Mouse (Mus musculus): Measurements from ENCODE around the gene Tomm40l.
A peak's percentile ranks its signal among the peaks of the same experiment; 100 is the strongest.

Gene Tomm40l

GRCm38 (mm10) chr1:171229750-171230149 is 7.4 kb upstream of the Tomm40l start:
- DNase-seq (ENCODE audit: low read depth, low spot score): no peak

DNA sequence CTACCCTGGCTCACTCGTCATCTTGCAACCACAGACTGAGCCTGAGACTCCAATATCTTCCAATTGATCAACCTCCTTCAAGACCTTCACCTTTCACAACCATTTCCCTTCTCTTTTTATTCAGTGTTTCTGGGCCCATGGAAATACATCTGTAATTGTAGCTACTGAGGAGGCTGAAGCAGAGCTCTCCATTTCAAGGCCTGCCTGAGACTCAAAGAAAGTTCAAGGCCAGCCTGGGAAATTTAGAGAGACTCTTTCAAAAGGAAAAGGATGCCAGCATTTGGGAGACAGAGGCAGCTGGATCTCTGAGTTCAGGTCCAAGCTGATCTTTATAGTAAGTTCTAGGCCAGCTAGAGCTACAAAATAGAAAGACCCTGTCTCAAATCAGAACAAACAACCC is 5.6 kb upstream of the Tomm40l start:
- DNase-seq (ENCODE audit: low read depth, low spot score): no peak

DNA sequence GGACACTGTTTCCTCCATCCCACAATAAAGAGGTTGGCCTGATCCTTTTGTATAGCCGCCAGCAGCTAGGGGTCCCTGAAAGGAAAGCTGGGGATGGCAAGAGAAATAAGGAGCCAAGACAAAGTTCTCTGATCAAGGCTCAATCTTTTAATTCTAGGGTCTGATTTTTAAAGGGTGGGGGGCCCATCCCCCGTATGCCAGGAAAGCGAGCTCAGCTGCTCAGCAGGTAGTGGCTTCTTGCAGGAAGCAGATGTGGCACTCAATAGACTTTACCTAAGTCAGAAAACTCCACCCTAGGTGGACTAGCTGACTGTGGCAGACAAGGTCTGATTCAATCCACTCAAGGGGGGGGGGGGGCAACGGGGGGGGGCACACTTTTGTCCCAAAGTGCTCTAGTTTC is 4.5 kb upstream of the Tomm40l start:
- DNase-seq (ENCODE audit: low read depth, low spot score): no peak

DNA sequence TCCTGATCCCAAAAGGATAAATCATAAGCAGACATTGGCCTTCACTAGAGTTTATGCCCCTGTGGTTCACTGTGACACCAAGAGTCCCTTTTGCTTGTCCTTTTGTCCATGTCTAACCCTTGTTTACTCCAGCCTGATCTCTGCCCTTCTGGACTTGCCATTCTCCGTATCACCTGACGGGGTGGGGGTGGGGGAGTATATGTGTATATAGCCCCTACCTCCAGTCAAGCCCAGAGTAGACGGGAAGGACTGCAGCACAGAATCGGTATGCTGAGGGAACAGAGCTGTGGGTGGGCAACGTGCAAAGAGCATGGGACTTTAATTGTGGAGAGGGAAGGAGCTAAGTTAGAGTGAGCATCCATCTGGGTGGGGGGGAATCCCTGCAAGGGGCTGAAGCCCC is 2.5 kb upstream of the Tomm40l start, which contains the start of gene Apoa2:
Gene Apoa2 (plus strand): TSS at position 198 of the 400 bp plus-strand sequence.
- DNase-seq (ENCODE audit: low read depth, low spot score): no peak

DNA sequence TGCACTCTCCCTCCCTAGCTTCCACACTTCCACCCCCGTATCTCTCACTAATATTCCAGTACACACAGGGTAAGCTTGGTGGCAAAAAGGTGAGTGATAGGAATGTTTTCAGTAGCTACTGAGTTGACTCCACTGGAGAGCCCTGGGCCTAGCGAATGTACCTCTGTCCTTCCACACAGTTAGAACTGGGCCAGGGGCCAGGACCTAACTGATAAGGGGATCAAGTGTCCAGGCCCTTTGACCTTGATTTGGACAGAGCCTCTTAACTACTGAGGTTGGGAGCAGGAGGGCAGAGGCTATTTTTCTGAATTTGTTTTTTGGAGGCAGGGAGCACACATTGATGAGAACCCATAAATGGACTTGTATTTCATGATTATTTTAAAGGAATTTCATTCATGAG is 1.5 kb upstream of the Tomm40l start:
- DNase-seq (ENCODE audit: low read depth, low spot score): no peak

- DNase-seq (ENCODE audit: low read depth, low spot score): no peak
These were observed 854 bp upstream of the Tomm40l start for GRCm38 (mm10) chr1:171223168-171223567.

- no peak for DNase-seq (ENCODE audit: low read depth, low spot score)
These were observed 777 bp downstream of the Tomm40l start for GRCm38 (mm10) chr1:171221281-171222193.

DNA sequence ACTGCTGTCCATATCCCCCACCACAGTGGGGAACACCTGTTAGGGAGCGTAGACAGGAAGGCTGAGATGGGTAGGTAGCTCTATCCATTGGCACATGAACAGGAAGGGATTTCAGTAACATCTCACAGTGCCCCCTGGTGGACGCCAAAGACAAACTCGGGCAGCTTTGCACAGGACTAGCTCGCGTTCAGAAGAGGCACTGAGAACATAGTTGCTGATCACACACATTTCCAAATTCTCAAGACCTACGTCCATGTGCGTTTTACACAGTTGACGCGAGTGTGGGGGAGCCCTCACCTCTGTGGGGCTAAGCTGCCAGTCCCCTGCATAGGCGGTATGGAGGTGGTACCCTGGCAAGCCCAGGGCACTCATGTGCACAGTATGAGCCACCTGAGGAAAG is 1.4 kb downstream of the Tomm40l start:
- DNase-seq (ENCODE audit: low read depth, low spot score): peak; percentile 73

DNA sequence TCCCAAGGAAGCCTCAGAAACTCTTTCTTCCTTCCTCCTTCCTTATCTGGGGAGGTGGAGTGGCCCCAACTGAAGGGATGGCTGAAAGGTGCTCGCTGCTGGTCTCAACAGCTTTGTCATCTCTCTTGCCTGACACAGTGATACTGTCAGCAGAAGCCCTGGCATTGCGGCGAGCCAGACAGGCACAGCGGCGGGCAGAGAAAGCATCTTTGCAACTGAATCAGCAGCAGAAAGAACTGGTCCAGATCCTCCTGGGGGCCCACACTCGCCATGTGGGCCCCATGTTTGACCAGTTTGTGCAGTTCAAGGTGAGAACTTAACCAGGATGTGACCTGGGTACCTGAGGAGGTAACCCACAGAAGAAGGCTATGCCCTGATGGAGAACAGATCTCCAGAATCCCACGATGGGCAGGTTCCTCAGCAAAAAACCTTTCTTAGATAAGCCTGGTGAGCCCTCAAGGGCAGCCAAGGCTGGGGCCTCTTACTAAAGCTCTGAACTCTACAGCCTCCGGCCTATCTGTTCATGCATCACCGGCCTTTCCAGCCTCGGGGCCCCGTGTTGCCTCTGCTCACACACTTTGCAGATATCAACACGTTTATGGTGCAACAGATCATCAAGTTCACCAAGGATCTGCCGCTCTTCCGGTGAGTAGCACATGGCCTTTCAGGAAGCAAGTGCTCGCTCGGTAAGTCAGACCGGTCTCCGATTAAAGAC is 5.9 kb downstream of the Tomm40l start:
- no peak for DNase-seq (ENCODE audit: low read depth, low spot score)

DNA sequence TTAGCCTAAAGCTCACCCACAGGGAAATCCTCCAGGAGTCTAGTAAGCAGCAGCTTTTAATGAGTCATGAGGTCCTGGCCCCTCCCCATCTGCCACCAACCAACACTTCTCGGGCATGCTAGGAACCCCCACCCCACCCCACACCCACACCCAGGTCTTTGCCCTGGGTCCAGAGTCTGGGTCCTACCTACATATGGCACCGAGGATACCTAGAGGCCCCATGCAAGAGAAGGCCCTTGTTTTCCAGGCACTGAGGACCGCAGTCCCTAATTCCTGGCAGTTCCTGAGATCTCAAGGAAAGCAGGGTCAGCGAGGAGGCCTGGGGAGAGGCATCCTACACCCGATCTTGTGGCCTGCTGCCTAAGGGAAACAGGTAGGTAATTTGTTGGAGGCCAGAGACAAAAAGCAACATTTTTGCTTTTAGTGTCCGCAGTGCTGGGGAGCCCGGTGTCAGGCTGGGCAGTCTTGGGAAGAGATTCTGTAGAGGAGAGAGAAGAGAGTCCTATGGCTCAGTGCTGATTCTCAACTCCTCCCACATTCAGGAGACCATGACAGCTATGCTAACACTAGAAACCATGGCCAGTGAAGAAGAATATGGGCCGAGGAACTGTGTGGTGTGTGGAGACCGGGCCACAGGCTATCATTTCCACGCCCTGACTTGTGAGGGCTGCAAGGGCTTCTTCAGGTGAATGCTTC is 8.4 kb downstream of the Tomm40l start, which contains the start of gene Nr1i3:
Gene Nr1i3 (plus strand): TSS at position 170 of the 696 bp plus-strand sequence.
- DNase-seq (ENCODE audit: low read depth, low spot score): no peak

DNA sequence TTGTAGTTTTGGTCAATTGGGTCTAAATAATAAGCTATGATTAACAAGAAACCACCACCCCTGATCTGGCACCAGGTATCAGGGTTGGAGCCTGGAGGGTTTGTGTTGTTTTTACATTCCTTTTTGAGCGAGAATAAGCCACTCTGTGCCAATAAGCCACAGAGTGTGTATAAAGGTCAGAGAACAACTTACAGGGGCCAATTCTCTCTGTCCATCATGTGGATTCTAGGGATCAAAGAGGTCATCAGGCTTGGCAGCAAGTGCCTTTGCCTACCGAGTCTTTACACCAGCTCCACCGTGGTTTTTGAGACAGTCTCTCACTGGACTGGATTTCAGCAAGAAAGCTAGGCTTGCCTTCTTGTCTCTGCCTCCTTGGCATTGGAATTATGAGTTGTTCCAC is 9.5 kb downstream of the Tomm40l start:
- DNase-seq (ENCODE audit: low read depth, low spot score): no peak

DNA sequence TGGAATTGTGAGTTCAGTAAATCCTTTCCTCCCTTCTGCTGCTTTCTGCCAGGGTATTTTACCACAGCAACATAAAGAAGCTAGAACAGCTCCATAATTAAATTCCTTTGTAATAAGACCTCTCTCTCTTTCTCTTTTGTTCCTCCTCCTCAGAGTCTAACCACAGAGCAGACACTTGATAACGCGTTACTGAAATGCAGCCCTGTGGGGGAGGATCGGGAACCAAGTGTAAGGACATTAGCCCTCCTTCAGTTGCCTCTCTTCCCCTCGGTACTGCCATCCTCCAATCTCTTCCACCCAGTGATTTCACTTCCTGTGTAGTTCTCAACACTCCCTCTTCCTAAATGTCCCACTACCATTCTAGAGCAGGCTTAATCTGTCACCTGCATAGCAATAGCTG is 12.9 kb downstream of the Tomm40l start:
- no peak for DNase-seq (ENCODE audit: low read depth, low spot score)

GRCm38 (mm10) chr1:171205704-171206493 is 16.4 kb downstream of the Tomm40l start:
- no peak for DNase-seq (ENCODE audit: low read depth, low spot score)

DNA sequence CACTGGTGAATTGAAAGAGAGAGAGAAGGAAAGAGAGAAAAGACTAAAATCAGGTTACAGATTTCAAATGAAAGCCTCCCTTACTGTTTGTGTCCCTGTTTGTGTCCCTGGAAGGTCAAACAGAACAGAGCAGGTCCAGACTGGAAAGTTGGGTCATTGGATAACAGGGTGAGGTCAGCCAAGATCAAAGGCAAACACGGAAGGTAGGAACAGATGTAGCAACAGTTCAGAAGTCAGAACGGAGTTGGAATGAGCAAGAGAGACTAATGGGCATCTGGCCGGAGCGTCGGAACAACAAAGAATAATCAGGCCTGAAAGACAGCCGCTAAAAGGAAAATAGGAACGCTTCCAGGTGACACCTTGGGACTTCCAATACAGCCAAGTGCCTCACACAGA is 18.1 kb downstream of the Tomm40l start:
- DNase-seq (ENCODE audit: low read depth, low spot score): no peak

- no peak for DNase-seq (ENCODE audit: low read depth, low spot score)
These were observed 18.7 kb downstream of the Tomm40l start for GRCm38 (mm10) chr1:171203471-171204248.

GRCm38 (mm10) chr1:171200769-171201168 is 21.5 kb downstream of the Tomm40l start:
- DNase-seq (ENCODE audit: low read depth, low spot score): no peak

DNA sequence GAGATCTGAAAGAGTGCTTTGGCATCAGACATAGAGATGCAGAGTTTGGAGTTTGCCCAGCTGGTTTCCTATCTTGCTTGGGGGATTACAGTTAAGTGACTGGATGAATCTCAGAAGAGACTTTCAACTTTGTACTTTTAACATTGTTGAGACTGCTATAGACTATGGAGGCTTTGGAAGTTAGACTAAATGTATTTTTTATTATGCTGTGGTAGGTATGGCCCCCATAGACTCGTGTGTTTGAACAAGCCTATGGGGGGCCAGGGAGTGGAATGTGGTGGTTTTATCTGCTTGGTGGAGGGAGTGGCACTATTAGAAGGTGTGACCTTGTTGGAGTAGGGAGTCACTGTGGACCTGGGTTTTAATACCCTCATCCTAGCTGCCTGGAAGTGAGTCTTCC is 22.8 kb downstream of the Tomm40l start:
- no peak for DNase-seq (ENCODE audit: low read depth, low spot score)

DNA sequence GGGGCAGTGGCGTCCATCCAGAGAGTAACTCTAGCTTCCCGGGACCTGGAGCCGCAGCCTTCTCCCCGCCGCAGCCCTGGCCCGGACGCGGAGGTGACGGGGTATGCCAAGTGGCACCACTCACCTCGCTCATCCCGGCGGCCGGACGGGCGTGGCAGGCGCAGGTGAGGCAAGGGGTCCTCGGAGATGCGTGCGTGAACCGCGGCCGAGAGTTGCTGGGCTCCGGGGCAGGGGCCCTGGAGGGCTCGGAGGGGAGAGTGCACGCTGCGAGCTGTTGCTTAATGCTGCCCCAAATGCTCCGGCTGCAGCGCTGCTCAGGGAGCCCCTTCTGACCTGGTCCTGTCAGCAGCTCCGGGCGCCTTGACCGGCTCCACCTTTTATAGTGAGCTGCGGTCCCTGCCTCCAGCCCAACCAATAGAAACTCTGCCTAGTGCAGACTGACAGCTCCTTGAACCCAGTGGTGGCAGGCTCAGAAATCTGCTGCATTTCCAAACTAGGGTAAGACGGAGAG is 26.4 kb downstream of the Tomm40l start, which contains the start of gene Pcp4l1:
Gene Pcp4l1 (minus strand): TSS at position 382 of the 511 bp plus-strand sequence.
- DNase-seq (ENCODE audit: low read depth, low spot score): peak; percentile 49

DNA sequence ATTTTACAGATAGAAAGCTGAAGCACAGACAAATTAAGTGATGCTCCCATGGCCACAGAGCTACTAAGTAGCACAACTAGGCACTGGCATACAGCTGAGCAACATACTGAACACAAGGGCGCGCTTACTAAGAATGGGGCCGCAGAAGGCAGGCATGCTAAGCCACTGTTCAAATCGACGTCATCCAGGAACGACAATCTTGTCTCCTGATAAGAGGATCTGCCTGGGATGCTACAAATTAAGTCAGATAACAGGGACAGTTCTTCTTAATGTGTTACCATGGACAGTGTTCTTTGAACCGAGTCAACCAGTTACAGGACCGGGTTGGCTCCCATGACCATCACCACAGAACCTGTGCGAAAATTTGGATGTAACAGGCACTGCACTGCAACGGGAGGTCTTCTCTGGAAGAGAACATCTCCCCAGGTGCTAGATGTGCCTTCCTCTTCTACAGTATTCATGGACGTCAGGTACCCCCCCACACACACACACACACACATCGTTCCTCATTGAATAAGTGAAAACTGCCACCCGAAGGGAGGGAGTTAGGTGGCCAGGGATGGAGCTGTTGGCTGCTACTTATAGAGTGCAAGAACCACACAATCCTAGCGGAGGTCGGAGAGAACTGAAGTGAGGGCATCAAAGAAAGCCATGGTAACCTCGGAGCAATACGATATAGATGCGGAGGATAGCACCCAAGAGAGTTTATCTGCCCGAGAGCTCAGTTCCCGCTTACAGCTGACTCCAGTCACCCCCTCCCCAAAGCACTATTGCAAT is 27.1 kb downstream of the Tomm40l start:
- peak; percentile 30 for DNase-seq (ENCODE audit: low read depth, low spot score)
